Mouse (Mus musculus) olfactory bulb, adult 2 months (tissue): ENCODE data around the gene Gdap2. TPM values are rescaled to one million over a fixed set of nuclear protein-coding genes. Genes with fewer than 3 reads are reported as not detected.

Source experiments
- H3K27ac ChIP-seq: fragments of 200-500 bp; 2 replicates; pipeline ENCODE4 v1.5.1; 2012; ENCODE audit warnings: low read depth, low read length; ENCODE audit not compliant: insufficient read depth
- H3K4me1 ChIP-seq: fragments of 200-500 bp; 2 replicates; pipeline ENCODE4 v1.6.1; 2012; ENCODE audit warnings: low read length; ENCODE audit not compliant: control insufficient read depth, insufficient read depth
- H3K4me3 ChIP-seq: fragments of 200-500 bp; 2 replicates; pipeline ENCODE4 v1.5.1; 2012; ENCODE audit warnings: mild to moderate bottlenecking, low read depth, low read length, moderate library complexity; ENCODE audit not compliant: insufficient read depth
- CTCF ChIP-seq: fragments of 200-500 bp; IDR thresholded peaks from 2 replicates; pipeline ENCODE4 v1.5.1; 2012; ENCODE audit warnings: low read depth, mild to moderate bottlenecking, low read length, moderate library complexity; ENCODE audit not compliant: insufficient read depth
- POLR2A ChIP-seq: fragments of 200-500 bp; IDR thresholded peaks from 2 replicates; pipeline ENCODE4 v1.6.1; 2012; ENCODE audit warnings: mild to moderate bottlenecking, low read depth, low read length, moderate library complexity; ENCODE audit not compliant: insufficient read depth
- WGBS: fragments of 180-500 bp; shearing (Covaris S2); methylation state at CpG from one replicate; pipeline ENCODE4 v1.1.7; 2018; 5-methylcytosine and 5-hydroxymethylcytosine counted together
- polyA plus RNA-seq: library from polyadenylated mRNA; stranded (reverse); fragments of >200 nt; gene quantifications from 2 replicates; pipeline ENCODE4 v1.2.4, GENCODE M21; 2012; ENCODE audit warnings: low replicate concordance; ENCODE audit not compliant: missing spikeins, insufficient read depth, insufficient read length

Gene Gdap2
- polyA plus RNA-seq, 1 experiment = not detected

GRCm38 (mm10) chr3:100227509-100227908 lies 65.3 kb downstream of the Gdap2 start:
- H3K4me1 ChIP-seq = no peaks in the 10 kb centered on the region
- no peak overlapping the region for H3K4me3 ChIP-seq
- WGBS = 57% methylated on average over 1 of the region's 1 CpGs
- H3K27ac ChIP-seq = no peak overlapping the region
- no peak for TF ChIP-seq CTCF
- no peak for TF ChIP-seq POLR2A

GRCm38 (mm10) chr3:100228981-100229380 lies 66.8 kb downstream of the Gdap2 start:
- Histone ChIP-seq H3K4me1 (no peaks in the 10 kb centered on the region), H3K27ac (no peak overlapping the region), H3K4me3 (no peak overlapping the region)
- WGBS = 84% methylated on average over 3 of the region's 3 CpGs
- TF ChIP-seq POLR2A (no peak), CTCF (no peak)

GRCm38 (mm10) chr3:100236725-100237436 lies 74.7 kb downstream of the Gdap2 start:
- no peaks in the 10 kb centered on the region for H3K4me1 ChIP-seq
- H3K4me3 ChIP-seq = no peak overlapping the region
- H3K27ac ChIP-seq = no peak overlapping the region
- no peak for TF ChIP-seq POLR2A
- no peak for TF ChIP-seq CTCF

- WGBS = 84% methylated on average over 4 of the region's 4 CpGs
- TF ChIP-seq CTCF (no peak), POLR2A (no peak)
- no peak overlapping the region for H3K4me3 ChIP-seq
- no peaks in the 10 kb centered on the region for H3K4me1 ChIP-seq
- no peak overlapping the region for H3K27ac ChIP-seq
Measured at GRCm38 (mm10) chr3:100242230-100242629, 80.0 kb downstream of the Gdap2 start.

- Histone ChIP-seq H3K4me1 (no peaks in the 10 kb centered on the region), H3K27ac (no peak overlapping the region), H3K4me3 (no peak overlapping the region)
- WGBS = 63% methylated on average over 4 of the region's 4 CpGs
- TF ChIP-seq CTCF (no peak), POLR2A (no peak)
Measured at GRCm38 (mm10) chr3:100246286-100246825, 84.2 kb downstream of the Gdap2 start.

Other genes with a start within 250 kb of the Gdap2 start
- not detected in 2 replicates for gene Wdr3, start within 50 bp of the Gdap2 start, polyA plus RNA-seq